Mouse (Mus musculus): ENCODE results near the gene Cdk14.

- TF ChIP-seq CTCF (IDR thresholded peaks at IDR 0.05; ENCODE audit: extremely low read depth, insufficient read depth, insufficient read length, insufficient replicate concordance) (no peak), POLR2A (IDR thresholded peaks at IDR 0.05; ENCODE audit: low read depth, low read length) (no peak)
Observed at GRCm38 (mm10) chr5:4813357-4813756, 606.8 kb downstream of the Cdk14 start.

Measured in spleen, adult 2 months (tissue).